Mouse (Mus musculus) neural tube, embryonic 12.5 days (tissue): Measurements from ENCODE around the gene Bbc3. TPM values are rescaled to one million over a fixed set of nuclear protein-coding genes. Genes with fewer than 3 reads are reported as not detected.
"Not testable (repeated sequence)": the region's sequence is repeated elsewhere in the genome, so short reads cannot be mapped to it uniquely, and the experiment has no call there.

ENCODE experiments used
- ATAC-seq: fragments of 200-750 bp; cut with Nextera tagmentation; 2 replicates; pipeline ENCODE4 v1.8.0; 2017; ENCODE audit warnings: low read depth, mild to moderate bottlenecking, moderate TSS enrichment, moderate library complexity; ENCODE audit not compliant: low FRiP score
- H3K27ac ChIP-seq: fragments of 300-500 bp; sonication (generic); 2 replicates; pipeline ENCODE4 v1.5.1; 2016
- H3K27me3 ChIP-seq: fragments of 300-500 bp; sonication (generic); replicated peaks from 2 replicates; pipeline ENCODE4 v1.6.1; 2016; ENCODE audit warnings: mild to moderate bottlenecking
- H3K36me3 ChIP-seq: fragments of 300-500 bp; sonication (generic); 2 replicates; pipeline ENCODE4 v1.6.1; 2016; ENCODE audit warnings: mild to moderate bottlenecking
- H3K4me1 ChIP-seq: fragments of 300-500 bp; sonication (generic); 2 replicates; pipeline ENCODE4 v1.6.1; 2016
- H3K4me2 ChIP-seq: fragments of 300-500 bp; sonication (generic); replicated peaks from 2 replicates; pipeline ENCODE4 v1.6.1; 2016; ENCODE audit warnings: mild to moderate bottlenecking
- H3K4me3 ChIP-seq: fragments of 300-500 bp; sonication (generic); 2 replicates; pipeline ENCODE4 v1.5.1; 2016
- H3K9ac ChIP-seq: fragments of 300-500 bp; sonication (generic); 2 replicates; pipeline ENCODE4 v1.6.1; 2016; ENCODE audit warnings: mild to moderate bottlenecking
- H3K9me3 ChIP-seq: fragments of 300-500 bp; sonication (generic); 2 replicates; pipeline ENCODE4 v1.6.1; 2016; ENCODE audit warnings: mild to moderate bottlenecking
- WGBS: fragments of 180-500 bp; shearing (Covaris S2); methylation state at CpG from one replicate; pipeline ENCODE4 v1.1.7; 2016; 5-methylcytosine and 5-hydroxymethylcytosine counted together
- polyA plus RNA-seq: library from polyadenylated mRNA; unstranded; fragments of >200 nt; fragmentation: Nextera tagmentation; extraction: Ambion mirVana; gene quantifications from 2 replicates; pipeline ENCODE4 v1.2.1, GENCODE M21; 2016

Bbc3 gene
- polyA plus RNA-seq, 1 experiment from 2014 or later: 25.0 TPM

- no peaks in the 10 kb centered on the region for H3K27me3 ChIP-seq
- H3K9ac ChIP-seq: peak overlapping the region; percentile 54
- peak; percentile 51 for ATAC-seq
- H3K4me2 ChIP-seq: peak overlapping the region; percentile 92
- peaks cover 36% of the 10 kb centered on the region for H3K4me1 ChIP-seq
- H3K27ac ChIP-seq: peak overlapping the region; percentile 72; the same call in 1 of the 2 replicates
- H3K9me3 ChIP-seq: no peaks in the 10 kb centered on the region
- no peaks in the 10 kb centered on the region for H3K36me3 ChIP-seq
- peak overlapping the region; percentile 45 for H3K4me3 ChIP-seq
- WGBS: 2% methylated on average over 41 of the region's 41 CpGs
Observed at GRCm38 (mm10) chr7:16295321-16295900, 12.8 kb upstream of the Bbc3 start.

GRCm38 (mm10) chr7:16296146-16296545 is 12.0 kb upstream of the Bbc3 start:
- H3K27me3 ChIP-seq: no peaks in the 10 kb centered on the region
- peak overlapping the region; percentile 92 for H3K4me2 ChIP-seq
- H3K9ac ChIP-seq: no peak overlapping the region
- WGBS: 30% methylated on average over 2 of the region's 2 CpGs
- ATAC-seq: no peak
- H3K36me3 ChIP-seq: no peaks in the 10 kb centered on the region
- H3K9me3 ChIP-seq: no peaks in the 10 kb centered on the region
- no peak overlapping the region for H3K27ac ChIP-seq
- H3K4me1 ChIP-seq: peaks cover 36% of the 10 kb centered on the region
- H3K4me3 ChIP-seq: no peak overlapping the region

DNA sequence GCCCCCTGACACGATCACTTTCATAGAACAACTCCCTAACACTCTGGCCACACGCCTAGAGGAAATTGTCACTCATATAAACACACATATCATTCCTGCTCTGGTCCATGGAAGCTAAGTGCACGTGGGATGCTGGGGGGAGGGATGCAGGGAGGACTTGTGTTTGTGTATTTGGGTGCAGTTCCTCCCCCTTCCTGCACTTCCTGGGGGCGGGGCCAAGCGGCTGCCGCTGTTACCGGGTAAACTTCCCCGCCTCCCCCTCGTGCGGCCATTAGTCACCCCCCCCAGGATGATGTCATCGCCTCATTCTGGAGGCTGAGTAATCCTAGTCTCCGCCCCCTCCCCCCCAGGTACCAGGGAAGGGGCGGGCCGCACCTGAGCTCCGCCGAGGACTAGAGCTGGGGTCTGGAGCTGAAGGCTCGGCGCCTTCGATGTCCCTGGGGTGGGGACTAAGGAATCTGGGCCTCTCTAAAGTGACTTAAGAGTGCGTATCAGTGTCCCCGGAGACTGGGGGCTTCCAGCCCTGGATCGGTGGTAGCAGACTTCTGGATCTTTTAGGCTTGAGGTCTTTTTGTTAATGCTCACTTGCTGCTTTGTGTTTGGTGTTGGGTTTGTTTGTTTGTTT is 11.3 kb upstream of the Bbc3 start:
- H3K4me2 ChIP-seq: peak overlapping the region; percentile 70
- peak overlapping the region; percentile 10; the same call in 1 of the 2 replicates for H3K9ac ChIP-seq
- peaks cover 36% of the 10 kb centered on the region for H3K4me1 ChIP-seq
- peak overlapping the region; percentile 22; the same call in 1 of the 2 replicates for H3K27ac ChIP-seq
- WGBS: 2% methylated on average over 22 of the region's 22 CpGs
- H3K27me3 ChIP-seq: no peaks in the 10 kb centered on the region
- ATAC-seq: no peak
- H3K4me3 ChIP-seq: peak overlapping the region; percentile 34
- no peaks in the 10 kb centered on the region for H3K36me3 ChIP-seq
- no peaks in the 10 kb centered on the region for H3K9me3 ChIP-seq

GRCm38 (mm10) chr7:16297616-16298015 is 10.6 kb upstream of the Bbc3 start:
- Histone ChIP-seq H3K27me3 (no peaks in the 10 kb centered on the region), H3K4me1 (peaks cover 36% of the 10 kb centered on the region), H3K4me3 (no peak overlapping the region), H3K27ac (no peak overlapping the region), H3K9ac (0 out of 2 replicates have a peak overlapping the region, but pooled peaks have one; percentile 5), H3K4me2 (no peak overlapping the region), H3K36me3 (no peaks in the 10 kb centered on the region), H3K9me3 (no peaks in the 10 kb centered on the region)
- 62% methylated on average over 2 of the region's 2 CpGs for WGBS
- no peak for ATAC-seq

GRCm38 (mm10) chr7:16298927-16299326 is 9.3 kb upstream of the Bbc3 start:
- Histone ChIP-seq H3K4me3 (peak overlapping the region; percentile 43), H3K4me1 (peaks cover 36% of the 10 kb centered on the region), H3K9ac (peak overlapping the region; percentile 51), H3K27me3 (no peaks in the 10 kb centered on the region), H3K4me2 (peak overlapping the region; percentile 80), H3K36me3 (no peaks in the 10 kb centered on the region), H3K9me3 (no peaks in the 10 kb centered on the region), H3K27ac (0 out of 2 replicates have a peak overlapping the region, but pooled peaks have one; percentile 42)
- ATAC-seq: no peak
- WGBS: 62% methylated on average over 5 of the region's 5 CpGs

DNA sequence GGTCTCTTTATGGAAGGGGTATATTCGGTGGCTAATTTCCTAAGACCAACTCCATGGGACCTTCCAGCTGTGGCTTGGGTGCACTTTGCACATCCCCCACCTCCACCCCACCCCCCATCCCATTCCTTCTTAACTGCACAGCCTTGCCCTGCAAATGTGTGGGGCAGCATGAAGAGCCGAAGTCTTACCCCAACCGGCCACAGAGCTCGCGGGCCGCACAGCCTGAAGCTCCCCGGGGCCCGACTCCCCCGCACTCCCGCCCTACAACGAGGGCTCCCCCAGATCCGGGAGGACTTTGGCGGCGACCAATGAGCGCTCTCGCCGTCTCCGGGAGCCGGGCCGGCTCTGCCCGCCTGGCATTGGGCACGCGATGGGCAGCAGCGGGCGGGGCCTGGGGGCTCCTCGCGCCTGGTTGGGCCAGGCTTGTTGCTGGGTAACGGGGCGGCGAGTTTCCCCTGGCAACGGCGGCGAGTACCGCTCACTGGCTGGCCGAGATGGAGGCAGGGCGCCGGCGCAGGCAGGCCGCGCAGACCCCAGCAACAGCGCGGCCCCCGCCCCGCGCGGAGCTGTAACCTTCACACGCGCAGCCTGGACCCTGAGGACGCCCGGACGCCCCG is 8.7 kb upstream of the Bbc3 start:
- Histone ChIP-seq H3K9ac (peak overlapping the region; percentile 51), H3K36me3 (no peaks in the 10 kb centered on the region), H3K27ac (0 out of 2 replicates have a peak overlapping the region, but pooled peaks have one; percentile 42), H3K4me1 (peaks cover 36% of the 10 kb centered on the region), H3K9me3 (no peaks in the 10 kb centered on the region), H3K4me3 (peak overlapping the region; percentile 43), H3K4me2 (peak overlapping the region; percentile 80), H3K27me3 (no peaks in the 10 kb centered on the region)
- under 1% methylated on average over 52 of the region's 52 CpGs for WGBS
- peak; percentile 89 for ATAC-seq

- H3K4me1 ChIP-seq: peaks cover 32% of the 10 kb centered on the region
- not testable (repeated sequence) for H3K4me2 ChIP-seq, H3K9me3 ChIP-seq, H3K4me3 ChIP-seq, H3K27me3 ChIP-seq, ATAC-seq, H3K9ac ChIP-seq, H3K36me3 ChIP-seq, H3K27ac ChIP-seq
- WGBS: 73% methylated on average over 6 of the region's 6 CpGs
Observed at GRCm38 (mm10) chr7:16307141-16307540, 1.1 kb upstream of the Bbc3 start.

DNA sequence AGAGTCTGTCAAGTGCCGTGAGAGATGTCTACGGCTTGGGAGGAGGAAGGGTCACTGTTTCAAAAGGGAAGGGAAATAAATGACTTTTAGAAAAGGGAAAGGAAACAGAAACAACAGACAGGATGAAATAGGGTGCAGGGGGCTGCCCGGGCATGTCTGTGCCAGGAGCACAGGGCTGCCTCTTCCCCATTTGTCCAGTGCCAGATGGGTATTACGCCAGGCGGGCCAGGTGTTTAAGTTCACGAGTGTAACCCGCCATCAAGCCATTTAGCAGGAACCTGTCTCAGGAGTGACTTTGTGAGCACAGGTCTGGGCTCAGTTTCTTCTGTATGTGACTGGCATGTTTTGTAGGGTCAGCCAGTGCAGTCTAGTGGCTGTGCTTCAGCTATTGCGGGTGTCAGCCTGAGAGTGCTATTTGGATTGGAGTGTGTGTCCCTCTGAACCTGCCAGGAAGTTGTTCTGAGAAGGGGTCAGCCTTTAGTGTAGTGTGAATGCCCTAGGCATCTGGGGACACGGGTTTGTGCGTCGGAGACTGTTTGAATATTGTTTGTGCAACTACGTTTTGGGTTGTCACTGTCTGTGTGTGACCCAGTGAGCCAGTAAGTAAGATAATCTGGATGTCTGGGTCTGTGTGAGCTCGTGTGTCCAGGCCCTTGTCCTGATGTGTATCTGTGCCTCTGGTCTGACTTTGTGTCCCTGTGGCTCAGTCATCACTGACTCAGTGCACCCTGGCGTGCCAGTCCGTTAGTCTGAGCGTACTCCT is 543 bp downstream of the Bbc3 start:
- no peak for ATAC-seq
- H3K4me1 ChIP-seq: peaks cover 48% of the 10 kb centered on the region
- WGBS: 42% methylated on average over 16 of the region's 16 CpGs

GRCm38 (mm10) chr7:16309318-16310019 is 1.3 kb downstream of the Bbc3 start:
- Histone ChIP-seq H3K27ac (0 out of 2 replicates have a peak overlapping the region, but pooled peaks have one; percentile 37), H3K4me1 (peaks cover 52% of the 10 kb centered on the region), H3K9me3 (no peaks in the 10 kb centered on the region), H3K36me3 (no peaks in the 10 kb centered on the region), H3K4me2 (peak overlapping the region; percentile 99), H3K27me3 (0 out of 2 replicates have a peak, but pooled peaks cover 3% of the 10 kb centered on the region), H3K9ac (peak overlapping the region; percentile 66), H3K4me3 (peak overlapping the region; percentile 80)
- under 1% methylated on average over 61 of the region's 61 CpGs for WGBS
- ATAC-seq: peak; percentile 14

More for the DNA sequence above, 543 bp downstream of the Bbc3 start:
- H3K4me2 ChIP-seq: peak overlapping the region; percentile 99
- no peak overlapping the region for H3K27ac ChIP-seq
- no peaks in the 10 kb centered on the region for H3K36me3 ChIP-seq
- H3K9ac ChIP-seq: peak overlapping the region; percentile 66
- H3K9me3 ChIP-seq: no peaks in the 10 kb centered on the region
- H3K27me3 ChIP-seq: 0 out of 2 replicates have a peak, but pooled peaks cover 3% of the 10 kb centered on the region
- peak overlapping the region; percentile 80 for H3K4me3 ChIP-seq

DNA sequence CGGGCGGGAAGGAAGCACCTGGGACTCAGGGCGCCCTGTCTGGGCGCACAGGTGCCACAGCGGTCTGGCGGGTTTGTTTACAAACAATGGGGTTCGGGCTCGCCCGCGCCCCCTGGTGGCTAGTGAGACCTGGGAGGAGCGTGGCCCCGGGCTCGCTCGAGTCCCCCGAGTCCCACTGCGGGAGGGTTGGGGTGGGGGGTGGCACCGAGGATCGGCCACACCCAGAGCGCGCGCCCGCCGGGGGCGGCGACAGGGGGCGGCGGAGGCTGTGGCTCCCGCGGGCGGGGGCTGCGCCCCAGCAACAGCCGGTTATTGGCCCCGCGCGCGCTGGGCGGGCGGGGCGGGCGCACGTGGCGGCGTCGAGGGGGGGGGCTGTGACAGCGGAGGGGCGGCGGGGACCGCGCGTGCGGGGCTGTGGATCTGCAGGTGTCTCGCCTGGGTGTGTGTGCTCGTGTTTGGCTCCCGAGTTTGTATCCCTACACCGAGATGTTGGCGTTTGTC is 1.9 kb downstream of the Bbc3 start:
- whole genome bisulfite sequencing: 0% methylated on average over 41 of the region's 56 CpGs

More for the DNA sequence above, 1.9 kb downstream of the Bbc3 start:
- Histone ChIP-seq H3K27ac (0 out of 2 replicates have a peak overlapping the region, but pooled peaks have one; percentile 37), H3K27me3 (0 out of 2 replicates have a peak, but pooled peaks cover 3% of the 10 kb centered on the region), H3K4me2 (peak overlapping the region; percentile 99), H3K9ac (peak overlapping the region; percentile 66), H3K9me3 (no peaks in the 10 kb centered on the region), H3K36me3 (no peaks in the 10 kb centered on the region), H3K4me1 (peaks cover 53% of the 10 kb centered on the region), H3K4me3 (peak overlapping the region; percentile 80)
- ATAC-seq: 0 out of 2 replicates have a peak, but pooled peaks have one; percentile 12
